Mouse (Mus musculus): ENCODE measurements at regions not wholly inside any gene's neighbourhood (a gene's known extent, or its start where the extent isn't known, plus 50 kb on each side); places are given as distances from the start of the nearest gene placed in this dataset.
"Not testable (repeated sequence)": the region's sequence is repeated elsewhere in the genome, so short reads cannot be mapped to it uniquely, and the experiment has no call there.

- no peak for ATAC-seq (ENCODE audit: extremely low read depth, insufficient number of reproducible peaks, low FRiP score, poor library complexity, severe bottlenecking)
These were observed 418.4 kb upstream of the Arrdc4 start for GRCm38 (mm10) chr7:69167456-69167855.

- ATAC-seq (ENCODE audit: extremely low read depth, insufficient number of reproducible peaks, low FRiP score, poor library complexity, severe bottlenecking) = no peak
These were observed 412.9 kb upstream of the Arrdc4 start for GRCm38 (mm10) chr7:69161916-69162315.

GRCm38 (mm10) chr7:69142351-69142750 lies 393.3 kb upstream of the Arrdc4 start:
- no peak for ATAC-seq (ENCODE audit: extremely low read depth, insufficient number of reproducible peaks, low FRiP score, poor library complexity, severe bottlenecking)

GRCm38 (mm10) chr7:69133441-69133840 lies 384.4 kb upstream of the Arrdc4 start:
- ATAC-seq (ENCODE audit: extremely low read depth, insufficient number of reproducible peaks, low FRiP score, poor library complexity, severe bottlenecking) = no peak

- not testable (repeated sequence) for ATAC-seq (ENCODE audit: extremely low read depth, insufficient number of reproducible peaks, low FRiP score, poor library complexity, severe bottlenecking)
These were observed 352.7 kb upstream of the Arrdc4 start for GRCm38 (mm10) chr7:69101770-69102169.

GRCm38 (mm10) chr7:69097587-69098095 lies 348.6 kb upstream of the Arrdc4 start:
- no peak for ATAC-seq (ENCODE audit: extremely low read depth, insufficient number of reproducible peaks, low FRiP score, poor library complexity, severe bottlenecking)

- ATAC-seq (ENCODE audit: extremely low read depth, insufficient number of reproducible peaks, low FRiP score, poor library complexity, severe bottlenecking) = no peak
These were observed 325.7 kb upstream of the Arrdc4 start for GRCm38 (mm10) chr7:69074780-69075179.

- no peak for ATAC-seq (ENCODE audit: extremely low read depth, insufficient number of reproducible peaks, low FRiP score, poor library complexity, severe bottlenecking)
These were observed 314.0 kb upstream of the Arrdc4 start for GRCm38 (mm10) chr7:69062994-69063393.

- no peak for ATAC-seq (ENCODE audit: extremely low read depth, insufficient number of reproducible peaks, low FRiP score, poor library complexity, severe bottlenecking)
These were observed 313.5 kb upstream of the Arrdc4 start for GRCm38 (mm10) chr7:69062506-69062905.

- no peak for ATAC-seq (ENCODE audit: extremely low read depth, insufficient number of reproducible peaks, low FRiP score, poor library complexity, severe bottlenecking)
These were observed 313.1 kb upstream of the Arrdc4 start for GRCm38 (mm10) chr7:69062094-69062493.

GRCm38 (mm10) chr7:69061242-69061641 lies 312.2 kb upstream of the Arrdc4 start:
- ATAC-seq (ENCODE audit: extremely low read depth, insufficient number of reproducible peaks, low FRiP score, poor library complexity, severe bottlenecking) = no peak

GRCm38 (mm10) chr7:69016575-69016974 lies 267.5 kb upstream of the Arrdc4 start:
- ATAC-seq (ENCODE audit: extremely low read depth, insufficient number of reproducible peaks, low FRiP score, poor library complexity, severe bottlenecking) = no peak

- no peak for ATAC-seq (ENCODE audit: extremely low read depth, insufficient number of reproducible peaks, low FRiP score, poor library complexity, severe bottlenecking)
These were observed 266.0 kb upstream of the Arrdc4 start for GRCm38 (mm10) chr7:69015047-69015446.

GRCm38 (mm10) chr7:69007237-69007636 lies 258.2 kb upstream of the Arrdc4 start:
- no peak for ATAC-seq (ENCODE audit: extremely low read depth, insufficient number of reproducible peaks, low FRiP score, poor library complexity, severe bottlenecking)

- ATAC-seq (ENCODE audit: extremely low read depth, insufficient number of reproducible peaks, low FRiP score, poor library complexity, severe bottlenecking) = no peak
These were observed 239.0 kb upstream of the Arrdc4 start for GRCm38 (mm10) chr7:68988061-68988460.

- no peak for ATAC-seq (ENCODE audit: extremely low read depth, insufficient number of reproducible peaks, low FRiP score, poor library complexity, severe bottlenecking)
These were observed 234.9 kb upstream of the Arrdc4 start for GRCm38 (mm10) chr7:68983937-68984336.

- ATAC-seq (ENCODE audit: extremely low read depth, insufficient number of reproducible peaks, low FRiP score, poor library complexity, severe bottlenecking) = no peak
These were observed 234.0 kb upstream of the Arrdc4 start for GRCm38 (mm10) chr7:68982914-68983502.

- ATAC-seq (ENCODE audit: extremely low read depth, insufficient number of reproducible peaks, low FRiP score, poor library complexity, severe bottlenecking) = no peak
These were observed 229.5 kb upstream of the Arrdc4 start for GRCm38 (mm10) chr7:68978576-68978975.

- ATAC-seq (ENCODE audit: extremely low read depth, insufficient number of reproducible peaks, low FRiP score, poor library complexity, severe bottlenecking) = no peak
These were observed 228.0 kb upstream of the Arrdc4 start for GRCm38 (mm10) chr7:68976813-68977752.

- ATAC-seq (ENCODE audit: extremely low read depth, insufficient number of reproducible peaks, low FRiP score, poor library complexity, severe bottlenecking) = no peak
These were observed 226.9 kb upstream of the Arrdc4 start for GRCm38 (mm10) chr7:68975956-68976355.
